Mouse (Mus musculus): Measurements from ENCODE around the gene Srp9.

DNA sequence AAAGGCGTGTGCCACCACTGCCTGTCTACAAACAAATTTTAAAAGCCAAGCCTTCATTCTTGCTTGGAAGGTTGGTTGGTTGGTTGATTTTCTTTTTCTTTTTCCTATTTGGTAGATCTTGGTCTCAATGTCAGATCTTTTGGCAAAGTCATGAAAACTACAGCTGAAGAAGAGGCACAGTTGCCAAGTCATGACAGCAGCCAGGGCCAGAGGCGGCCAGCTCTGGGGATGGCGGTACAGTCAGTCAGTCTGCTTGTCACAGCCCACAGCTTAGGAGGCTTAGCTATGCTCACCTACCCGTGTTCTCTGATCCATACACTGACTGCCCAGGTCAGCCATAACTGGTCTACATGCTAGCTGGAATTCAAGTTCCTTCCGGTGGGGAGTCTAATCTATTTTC lies 31.1 kb upstream of the Srp9 start:
- TF ChIP-seq CTCF (IDR thresholded peaks at IDR 0.05; ENCODE audit: low read depth, low read length) (no peak), EP300 (IDR thresholded peaks at IDR 0.05; ENCODE audit: insufficient read depth, low read depth, low read length) (no peak)
